ENCODE assay signal across 8 mouse cellular contexts in genomic region chr5:150118455-150119241, GRCm38 (mm10). TPM values are rescaled to one million over a fixed set of nuclear protein-coding genes. Genes with fewer than 3 reads are reported as not detected.
A peak's percentile ranks its signal among the peaks of the same experiment; 100 is the strongest.
DNase-seq lines count a peak whose midpoint lies in the region; ATAC-seq and TF ChIP-seq lines count a peak whose summit lies in the region.

TSS of gene Fry (plus strand) at chr5:150118645.

- WGBS in embryonic facial prominence, embryonic 10.5 days: under 1% methylated on average over 68 of the region's 68 CpGs
- WGBS in intestine, postnatal 0 days: 0% methylated on average over 63 of the region's 68 CpGs
- under 1% methylated on average over 68 of the region's 68 CpGs for WGBS in midbrain, embryonic 10.5 days

- peak within 1 kb of the TSS; percentile 89 for H3K4me2 ChIP-seq in intestine, postnatal 0 days (replicated peaks; ENCODE audit: low read depth)

- peak within 1 kb of the TSS; percentile 34 for H3K9ac ChIP-seq in intestine, postnatal 0 days (ENCODE audit: low read depth, low read length)

- peaks cover 26% of the 10 kb centered on the region for H3K27me3 ChIP-seq in embryonic facial prominence, embryonic 10.5 days (replicated peaks; ENCODE audit: low read depth, poor library complexity, severe bottlenecking)
- H3K27me3 ChIP-seq in intestine, postnatal 0 days (replicated peaks; ENCODE audit: control insufficient read depth, insufficient read depth, low read length): no peaks in the 10 kb centered on the region
- peaks cover 27% of the 10 kb centered on the region for H3K27me3 ChIP-seq in midbrain, embryonic 10.5 days (ENCODE audit: low read depth, poor library complexity, severe bottlenecking)

- no peaks in the 10 kb centered on the region for H3K36me3 ChIP-seq in embryonic facial prominence, embryonic 10.5 days (replicated peaks)
- no peaks in the 10 kb centered on the region for H3K36me3 ChIP-seq in intestine, postnatal 0 days (ENCODE audit: control insufficient read depth, insufficient read depth)
- H3K36me3 ChIP-seq in midbrain, embryonic 10.5 days: no peaks in the 10 kb centered on the region

- peak within 1 kb of the TSS; percentile 71 for H3K27ac ChIP-seq in embryonic facial prominence, embryonic 10.5 days (replicated peaks)
- H3K27ac ChIP-seq in intestine, postnatal 0 days (ENCODE audit: low read depth, low read length): no peak within 1 kb of the TSS
- peak within 1 kb of the TSS; percentile 82 for H3K27ac ChIP-seq in midbrain, embryonic 10.5 days (replicated peaks)

- TF ChIP-seq CTCF in intestine, postnatal 0 days (IDR thresholded peaks at IDR 0.05; ENCODE audit: low read depth): no peak

- 0 out of 2 replicates have a peak, but pooled peaks cover 6% of the 10 kb centered on the region for H3K9me3 ChIP-seq in embryonic facial prominence, embryonic 10.5 days
- H3K9me3 ChIP-seq in intestine, postnatal 0 days (ENCODE audit: control insufficient read depth): no peaks in the 10 kb centered on the region
- 0 out of 2 replicates have a peak, but pooled peaks cover 5% of the 10 kb centered on the region for H3K9me3 ChIP-seq in midbrain, embryonic 10.5 days (replicated peaks)

- peak; percentile 92 for ATAC-seq in intestine, postnatal 0 days

- H3K4me3 ChIP-seq in embryonic facial prominence, embryonic 10.5 days: peak within 1 kb of the TSS; percentile 84
- peak within 1 kb of the TSS; percentile 58 for H3K4me3 ChIP-seq in intestine, postnatal 0 days (ENCODE audit: low read depth, low read length)
- peak within 1 kb of the TSS; percentile 81 for H3K4me3 ChIP-seq in midbrain, embryonic 10.5 days

- DNase-seq in adrenal gland, postnatal 14 days: peak; percentile 96
- peak; percentile 92 for DNase-seq in embryonic facial prominence, embryonic 10.5 days (ENCODE audit: low spot score)
- DNase-seq in gonadal fat pad, adult 2 months (ENCODE audit: low read depth): no peak
- peak; percentile 95 to 97 for DNase-seq in left cerebral cortex, postnatal 36 days (ENCODE audit: low spot score in 2 of 2)
- DNase-seq in midbrain, embryonic 10.5 days (ENCODE audit: low spot score): peak; percentile 87
- DNase-seq in right cerebral cortex, postnatal 36 days (ENCODE audit: low spot score in 2 of 2): peak; percentile 93 to 95
- peak; percentile 90 to 91 for DNase-seq in urinary bladder, postnatal 4 days (ENCODE audit: low spot score in 2 of 2)

- H3K4me1 ChIP-seq in embryonic facial prominence, embryonic 10.5 days: peaks cover 18% of the 10 kb centered on the region
- no peaks in the 10 kb centered on the region for H3K4me1 ChIP-seq in intestine, postnatal 0 days (replicated peaks; ENCODE audit: control insufficient read depth, insufficient read depth, low read length)
- peaks cover 11% of the 10 kb centered on the region; the same call in 1 of the 2 replicates for H3K4me1 ChIP-seq in midbrain, embryonic 10.5 days

- intact Hi-C loops in left cerebral cortex, postnatal 36 days (cut with DNase I): loop anchor here (5.0 kb wide), 1 partner anchor 39 kb away; no protein-coding TSS in a partner anchor

RNA-seq across cellular contexts. Expression of gene Fry, which starts in this region (rescaled TPM):
- total RNA-seq in adrenal gland, postnatal 14 days (2021): 39.4 and 51.0 TPM in 2 replicates
- 5.6 and 7.4 TPM in 2 replicates for polyA plus RNA-seq in embryonic facial prominence, embryonic 10.5 days (2016; fragmentation: Nextera tagmentation; extraction: Ambion mirVana)
- polyA plus RNA-seq in gonadal fat pad, adult 2 months (2012; rRNA removed): 51.6 and 53.3 TPM in 2 replicates
- 5.1 and 5.5 TPM in 2 replicates for polyA plus RNA-seq in intestine, postnatal 0 days (2015; fragmentation: Nextera tagmentation; extraction: Ambion mirVana)
- 100 to 1,000 TPM; 166 to 217 TPM for total RNA-seq in left cerebral cortex, postnatal 36 days (2021)
- 3.4 and 6.7 TPM in 2 replicates for polyA plus RNA-seq in midbrain, embryonic 10.5 days (2016; fragmentation: Nextera tagmentation; extraction: Ambion mirVana)
